Mouse (Mus musculus): ENCODE data around the gene Slc6a2. TPM values are rescaled to one million over a fixed set of nuclear protein-coding genes. Genes with fewer than 3 reads are reported as not detected.

The Slc6a2 gene
- polyA plus RNA-seq, 1 experiment, result 0.13 TPM

- Histone ChIP-seq H3K27me3 (ENCODE audit: control insufficient read depth, insufficient read depth, low read length, poor library complexity, severe bottlenecking) (no peaks in the 10 kb centered on the region), H3K4me1 (ENCODE audit: control insufficient read depth, insufficient read depth, low read length) (no peaks in the 10 kb centered on the region), H3K27ac (ENCODE audit: insufficient read depth, low read length) (no peak overlapping the region), H3K9ac (ENCODE audit: low read depth, poor library complexity, severe bottlenecking) (no peak overlapping the region), H3K4me3 (ENCODE audit: low read depth, low read length) (no peak overlapping the region), H3K36me3 (ENCODE audit: control insufficient read depth, insufficient read depth, low read length, poor library complexity, severe bottlenecking) (no peaks in the 10 kb centered on the region), H3K9me3 (replicated peaks; ENCODE audit: control insufficient read depth, insufficient read depth, low read length, poor library complexity, severe bottlenecking) (peaks cover 25% of the 10 kb centered on the region)
- TF ChIP-seq POLR2A (IDR thresholded peaks at IDR 0.05; ENCODE audit: insufficient read depth, low read length) (no peak), CTCF (IDR thresholded peaks at IDR 0.05; ENCODE audit: low read depth, low read length) (no peak), EP300 (IDR thresholded peaks at IDR 0.05; ENCODE audit: insufficient read depth, low read depth, low read length) (no peak)
Measured at GRCm38 (mm10) chr8:93048510-93049416, 88.9 kb downstream of the Slc6a2 start.

Other genes with a start within 250 kb of the Slc6a2 start
- gene Mmp2, start 132.8 kb upstream of the Slc6a2 start, polyA plus RNA-seq (2011; ENCODE audit: insufficient read depth, insufficient read length, low read depth, missing spikeins), result 22.5 and 24.9 TPM in 2 replicates
- 3.5 and 6.2 TPM in 2 replicates for gene Lpcat2, start 104.7 kb upstream of the Slc6a2 start, polyA plus RNA-seq (2011; ENCODE audit: insufficient read depth, insufficient read length, low read depth, missing spikeins)
- 0.67 and 0.81 TPM in 2 replicates for gene Capns2, start 58.7 kb upstream of the Slc6a2 start, polyA plus RNA-seq (2011; ENCODE audit: insufficient read depth, insufficient read length, low read depth, missing spikeins)
- gene Ces1a, start 88.1 kb downstream of the Slc6a2 start, polyA plus RNA-seq (2011; ENCODE audit: insufficient read depth, insufficient read length, low read depth, missing spikeins), result not detected in 2 replicates
- gene Ces1b, start 119.9 kb downstream of the Slc6a2 start, polyA plus RNA-seq (2011; ENCODE audit: insufficient read depth, insufficient read length, low read depth, missing spikeins), result not detected in 2 replicates
- gene Ces1c, start 171.2 kb downstream of the Slc6a2 start, polyA plus RNA-seq (2011; ENCODE audit: insufficient read depth, insufficient read length, low read depth, missing spikeins), result not detected in 2 replicates
- not detected in 2 replicates for gene Ces1d, start 237.8 kb downstream of the Slc6a2 start, polyA plus RNA-seq (2011; ENCODE audit: insufficient read depth, insufficient read length, low read depth, missing spikeins)

All from ES-Bruce4 (cell line).